Mouse (Mus musculus) liver, embryonic 11.5 days (tissue): Measurements from ENCODE around the gene Pgf. TPM values are rescaled to one million over a fixed set of nuclear protein-coding genes. Genes with fewer than 3 reads are reported as not detected.
"Not testable (repeated sequence)": the region's sequence is repeated elsewhere in the genome, so short reads cannot be mapped to it uniquely, and the experiment has no call there.

Experiments used
- ATAC-seq: fragments of 200-750 bp; cut with Nextera tagmentation; replicated peaks from 2 replicates; pipeline ENCODE4 v1.8.0; 2017; ENCODE audit warnings: moderate number of reproducible peaks, mild to moderate bottlenecking, moderate TSS enrichment, moderate library complexity; ENCODE audit not compliant: low FRiP score
- DNase-seq: peaks from one replicate; pipeline ENCODE4 v3.0.0-alpha.2; 2017; ENCODE audit warnings: low spot score
- H3K27ac ChIP-seq: fragments of 300-500 bp; sonication (generic); 2 replicates; pipeline ENCODE4 v1.5.1; 2014; ENCODE audit warnings: mild to moderate bottlenecking, low read depth, low read length, control low read depth
- H3K27me3 ChIP-seq: fragments of 300-500 bp; sonication (generic); replicated peaks from 2 replicates; pipeline ENCODE4 v1.6.1; 2014; ENCODE audit warnings: low read length, mixed read lengths; ENCODE audit not compliant: control insufficient read depth, insufficient read depth
- H3K36me3 ChIP-seq: fragments of 300-500 bp; sonication (generic); 2 replicates; pipeline ENCODE4 v1.6.1; 2014; ENCODE audit warnings: mild to moderate bottlenecking, low read length, moderate library complexity, mixed read lengths; ENCODE audit not compliant: control insufficient read depth, insufficient read depth
- H3K4me1 ChIP-seq: fragments of 300-500 bp; sonication (generic); replicated peaks from 2 replicates; pipeline ENCODE4 v1.6.1; 2014; ENCODE audit warnings: low read length, mixed read lengths; ENCODE audit not compliant: control insufficient read depth, insufficient read depth
- H3K4me2 ChIP-seq: fragments of 300-500 bp; sonication (generic); 2 replicates; pipeline ENCODE4 v1.6.1; 2014; ENCODE audit warnings: mild to moderate bottlenecking, control low read depth, moderate library complexity
- H3K4me3 ChIP-seq: fragments of 300-500 bp; sonication (generic); 2 replicates; pipeline ENCODE4 v1.5.1; 2014; ENCODE audit warnings: low read depth, low read length, control low read depth
- H3K9ac ChIP-seq: fragments of 300-500 bp; sonication (generic); 2 replicates; pipeline ENCODE4 v1.6.1; 2014; ENCODE audit warnings: low read depth, low read length, control low read depth
- H3K9me3 ChIP-seq: fragments of 300-500 bp; sonication (generic); 2 replicates; pipeline ENCODE4 v1.6.1; 2016; ENCODE audit warnings: low read length, inconsistent platforms, mixed read lengths; ENCODE audit not compliant: control insufficient read depth
- WGBS: fragments of 180-500 bp; shearing (Covaris S2); extraction: QIAGEN DNeasy Blood & Tissue Kit; methylation state at CpG from one replicate; pipeline ENCODE4 v1.1.7; 2014; 5-methylcytosine and 5-hydroxymethylcytosine counted together
- polyA plus RNA-seq: library from polyadenylated mRNA; unstranded; fragments of >200 nt; fragmentation: Nextera tagmentation; extraction: Ambion mirVana; gene quantifications from 2 replicates; pipeline ENCODE4 v1.2.1, GENCODE M21; 2014

The Pgf gene
- polyA plus RNA-seq, 1 experiment from 2014 or later, result 5.7 TPM

GRCm38 (mm10) chr12:85144821-85145220 lies 32.8 kb downstream of the Pgf start:
- 0 out of 2 replicates have a peak, but pooled peaks cover 3% of the 10 kb centered on the region for H3K4me1 ChIP-seq
- WGBS, result 92% methylated on average over 4 of the region's 4 CpGs
- H3K9ac ChIP-seq, result no peak overlapping the region
- ATAC-seq (no peak), DNase-seq (no peak)
- no peaks in the 10 kb centered on the region for H3K9me3 ChIP-seq
- H3K36me3 ChIP-seq, result no peaks in the 10 kb centered on the region
- no peak overlapping the region for H3K4me3 ChIP-seq
- no peak overlapping the region for H3K4me2 ChIP-seq
- H3K27me3 ChIP-seq, result peaks cover 12% of the 10 kb centered on the region
- H3K27ac ChIP-seq, result no peak overlapping the region

- not testable (repeated sequence) for H3K9me3 ChIP-seq, H3K36me3 ChIP-seq, DNase-seq, H3K27ac ChIP-seq, H3K9ac ChIP-seq, H3K4me3 ChIP-seq, ATAC-seq, H3K4me1 ChIP-seq, H3K4me2 ChIP-seq
- peaks cover 11% of the 10 kb centered on the region for H3K27me3 ChIP-seq
- 53% methylated on average over 2 of the region's 2 CpGs for WGBS
Observed at GRCm38 (mm10) chr12:85144276-85144675, 33.3 kb downstream of the Pgf start.

DNA sequence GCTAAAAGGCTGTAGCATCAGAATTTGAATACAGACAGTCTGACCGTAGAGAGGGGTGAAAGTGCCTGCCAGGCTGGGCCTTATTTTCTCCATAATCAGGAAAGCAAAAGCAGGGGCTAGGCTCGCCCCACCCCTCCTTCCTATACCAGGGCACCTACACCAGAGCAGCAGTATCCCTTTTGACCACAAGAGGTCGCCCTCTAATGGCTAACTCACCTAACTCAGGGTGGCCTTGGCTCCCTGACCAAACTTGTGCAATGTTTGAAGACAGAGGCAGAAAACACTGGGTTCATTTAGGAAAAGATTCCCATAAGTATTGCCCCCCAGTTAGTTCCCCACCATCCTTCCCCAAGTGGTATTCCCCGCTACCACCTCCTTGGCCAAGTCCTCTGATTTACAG lies 34.8 kb downstream of the Pgf start:
- H3K27me3 ChIP-seq, result peaks cover 13% of the 10 kb centered on the region
- WGBS, result 23% methylated on average over 4 of the region's 4 CpGs
- H3K4me1 ChIP-seq, result 0 out of 2 replicates have a peak, but pooled peaks cover 3% of the 10 kb centered on the region
- no peak overlapping the region for H3K9ac ChIP-seq
- H3K4me3 ChIP-seq, result no peak overlapping the region
- peak; percentile 65 for ATAC-seq
- no peaks in the 10 kb centered on the region for H3K9me3 ChIP-seq
- H3K36me3 ChIP-seq, result no peaks in the 10 kb centered on the region
- H3K27ac ChIP-seq, result no peak overlapping the region
- no peak overlapping the region for H3K4me2 ChIP-seq
- peak; percentile 71 for DNase-seq

DNA sequence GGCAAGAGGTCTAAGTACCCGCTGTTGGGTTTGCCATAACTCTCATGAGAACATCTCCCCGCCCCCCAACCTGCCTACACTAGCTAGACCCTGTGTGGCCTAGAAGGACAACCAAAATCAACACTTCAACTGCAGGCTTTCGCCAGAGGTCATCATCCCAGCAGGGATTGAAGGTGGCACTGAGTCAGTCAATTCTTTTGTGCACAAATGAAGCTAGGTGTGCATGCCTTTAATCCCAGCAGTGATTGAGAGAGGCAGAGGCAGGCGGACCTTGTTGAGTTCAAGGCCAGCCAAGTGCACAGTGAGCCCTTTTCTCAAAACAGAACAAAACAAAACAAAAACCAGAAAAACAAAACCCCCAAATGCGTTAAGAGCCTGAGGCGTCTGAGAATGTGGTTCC lies 36.5 kb downstream of the Pgf start:
- no peak overlapping the region for H3K4me3 ChIP-seq
- peaks cover 10% of the 10 kb centered on the region for H3K27me3 ChIP-seq
- no peak for DNase-seq
- no peaks in the 10 kb centered on the region for H3K9me3 ChIP-seq
- no peak overlapping the region for H3K4me2 ChIP-seq
- no peak overlapping the region for H3K27ac ChIP-seq
- H3K4me1 ChIP-seq, result 0 out of 2 replicates have a peak, but pooled peaks cover 3% of the 10 kb centered on the region
- ATAC-seq, result no peak
- H3K36me3 ChIP-seq, result no peaks in the 10 kb centered on the region
- WGBS, result 78% methylated on average over 6 of the region's 6 CpGs
- no peak overlapping the region for H3K9ac ChIP-seq

DNA sequence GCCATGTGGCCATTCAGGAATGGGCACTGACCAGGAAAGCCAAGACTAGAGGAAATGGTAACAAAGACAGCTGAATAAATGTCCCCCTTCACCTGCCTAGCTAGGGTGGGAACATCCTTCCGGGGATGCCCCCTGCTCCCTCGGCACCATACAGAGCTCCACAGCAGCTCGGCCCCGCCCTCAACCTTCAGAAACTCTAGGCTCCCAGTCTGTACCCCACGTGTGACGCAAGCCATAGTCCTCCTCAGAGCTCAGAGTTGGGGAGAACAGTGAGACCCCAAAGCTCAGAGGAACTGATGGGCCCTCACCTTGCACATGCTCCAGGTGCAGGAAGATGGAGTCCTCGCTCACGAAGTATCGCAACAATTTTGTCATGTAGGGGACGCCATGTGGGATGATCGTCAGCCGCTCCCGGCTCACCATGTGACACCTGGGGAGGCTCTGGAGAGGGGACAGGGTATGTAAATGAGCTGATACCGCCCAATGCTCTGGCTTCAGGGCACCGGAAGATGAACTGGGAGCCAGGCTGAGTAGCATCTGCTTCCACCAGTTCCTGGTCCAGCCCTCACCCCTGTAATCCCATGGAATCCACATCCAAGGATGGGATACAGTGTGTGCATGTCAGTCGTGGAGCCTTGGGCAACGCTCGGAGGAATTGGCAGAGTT lies 37.4 kb downstream of the Pgf start:
- Histone ChIP-seq H3K36me3 (no peaks in the 10 kb centered on the region; the same call in 1 of the 2 replicates), H3K4me1 (0 out of 2 replicates have a peak, but pooled peaks cover 3% of the 10 kb centered on the region), H3K27me3 (peaks cover 10% of the 10 kb centered on the region), H3K4me2 (peak overlapping the region; percentile 33), H3K27ac (no peak overlapping the region), H3K4me3 (no peak overlapping the region), H3K9ac (no peak overlapping the region), H3K9me3 (no peaks in the 10 kb centered on the region)
- ATAC-seq (no peak), DNase-seq (no peak)
- WGBS, result 37% methylated on average over 18 of the region's 18 CpGs

DNA sequence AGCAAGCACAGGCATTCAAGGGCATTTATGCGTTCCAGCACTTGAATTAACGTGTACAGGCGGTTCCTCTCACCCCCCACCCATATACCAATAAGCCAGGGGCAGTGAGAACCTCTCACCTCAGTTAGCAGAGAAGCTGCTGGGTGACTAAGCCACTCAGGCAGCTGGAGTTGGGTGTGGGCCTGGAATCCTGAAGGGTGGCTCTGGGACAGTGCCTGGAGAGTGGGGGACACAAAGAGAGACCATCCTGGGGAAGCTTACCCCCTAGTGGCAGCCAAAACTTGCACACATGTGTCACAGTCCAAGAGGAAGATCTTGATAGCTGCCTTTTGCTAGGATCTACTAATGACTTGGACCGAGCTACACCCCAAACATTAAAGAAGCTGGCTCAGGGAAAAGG lies 41.0 kb downstream of the Pgf start:
- Histone ChIP-seq H3K27me3 (peaks cover 10% of the 10 kb centered on the region), H3K36me3 (peaks cover 21% of the 10 kb centered on the region), H3K27ac (no peak overlapping the region), H3K4me1 (peaks cover 3% of the 10 kb centered on the region; the same call in 1 of the 2 replicates), H3K4me3 (no peak overlapping the region), H3K9ac (no peak overlapping the region), H3K4me2 (no peak overlapping the region), H3K9me3 (no peaks in the 10 kb centered on the region)
- ATAC-seq, result peak; percentile 21; the same call in 1 of the 2 replicates
- no peak for DNase-seq
- WGBS, result 76% methylated on average over 4 of the region's 4 CpGs

DNA sequence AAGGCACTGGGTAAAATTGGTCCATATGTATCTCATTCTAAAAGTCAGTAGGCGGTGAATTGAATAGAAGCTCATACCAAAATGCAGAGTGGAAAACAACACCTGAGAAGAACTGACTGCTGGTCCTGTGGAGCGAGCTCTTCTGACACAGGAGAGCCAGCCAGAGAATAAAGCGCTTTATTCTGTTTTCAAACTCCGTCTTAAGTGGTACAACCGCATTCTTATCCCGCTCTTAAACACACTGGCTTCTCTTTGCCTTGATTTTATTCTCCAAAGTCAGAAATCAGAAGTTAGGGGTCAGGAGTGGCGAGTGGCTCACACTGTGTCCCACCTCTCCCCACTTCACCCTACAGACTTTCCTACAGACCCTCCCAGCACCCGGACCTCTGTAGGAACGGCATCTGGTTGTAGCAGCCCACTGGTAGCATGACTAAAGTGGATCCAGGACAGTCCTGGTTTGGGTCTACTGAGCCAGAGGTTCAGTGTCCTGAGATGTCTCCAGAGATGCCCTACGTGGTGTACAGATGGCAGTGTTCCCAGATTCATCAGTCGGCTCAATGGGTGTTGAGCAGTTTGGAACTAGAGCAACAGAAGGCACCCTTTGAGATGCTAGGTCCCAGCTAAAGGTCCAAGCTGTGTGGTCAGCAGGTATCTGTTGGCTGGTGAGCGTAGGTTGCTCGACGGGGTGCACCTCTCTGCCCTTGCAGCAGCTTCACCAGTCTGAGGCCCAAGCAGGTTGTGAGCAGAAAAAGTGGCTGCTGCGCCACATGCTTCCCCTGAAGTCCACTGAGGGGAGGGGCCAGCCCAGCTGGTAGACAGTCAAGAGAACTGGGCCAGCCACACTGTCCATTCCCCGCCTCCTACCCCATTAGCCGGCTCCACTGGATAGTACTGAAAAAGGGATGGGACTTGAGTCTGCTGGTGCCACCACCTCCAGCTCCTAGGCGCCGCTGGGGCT lies 41.8 kb downstream of the Pgf start:
- Histone ChIP-seq H3K36me3 (peaks cover 29% of the 10 kb centered on the region), H3K27me3 (peaks cover 8% of the 10 kb centered on the region), H3K4me2 (no peak overlapping the region), H3K9me3 (no peaks in the 10 kb centered on the region), H3K9ac (no peak overlapping the region), H3K27ac (no peak overlapping the region), H3K4me3 (no peak overlapping the region), H3K4me1 (peaks cover 3% of the 10 kb centered on the region; the same call in 1 of the 2 replicates)
- ATAC-seq (peak; percentile 44), DNase-seq (no peak)
- WGBS, result 82% methylated on average over 19 of the region's 19 CpGs

DNA sequence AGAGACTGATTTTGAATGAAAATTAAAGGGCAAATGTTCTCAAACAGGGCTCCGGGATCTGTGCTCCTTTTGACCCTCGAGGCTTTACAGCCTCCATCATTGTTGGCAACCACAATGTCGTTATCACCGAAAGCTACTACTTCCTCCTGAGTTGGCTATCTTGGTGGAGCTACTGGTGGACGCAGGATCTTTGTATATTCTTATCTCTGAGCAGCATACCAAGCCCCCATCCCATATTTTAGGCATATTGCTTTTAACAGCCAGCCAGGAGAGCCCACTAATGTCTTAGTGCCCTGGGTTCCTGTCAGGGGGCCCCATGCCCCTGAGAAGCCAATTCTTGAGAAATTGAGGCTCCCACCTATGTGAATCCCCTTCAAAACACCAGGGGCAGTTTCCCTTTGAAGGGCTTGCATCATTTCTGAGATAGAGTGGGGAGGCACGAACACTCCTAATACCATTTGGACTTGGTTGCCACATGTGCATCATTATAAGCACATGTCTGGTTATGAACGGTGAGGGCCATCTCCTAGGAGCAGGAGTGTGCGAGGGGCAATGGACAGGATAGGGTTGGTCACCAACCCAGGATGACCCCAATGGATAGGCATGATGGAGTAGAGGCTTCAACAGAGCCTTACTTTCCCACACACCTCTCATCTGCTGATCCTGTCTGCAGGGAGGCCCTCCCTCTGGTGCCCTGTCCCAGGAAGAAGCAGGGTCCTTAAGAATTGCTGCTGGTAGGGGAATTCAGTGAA lies 43.4 kb downstream of the Pgf start:
- Histone ChIP-seq H3K27ac (no peak overlapping the region), H3K4me2 (no peak overlapping the region), H3K9ac (no peak overlapping the region), H3K36me3 (peaks cover 45% of the 10 kb centered on the region), H3K9me3 (no peaks in the 10 kb centered on the region), H3K4me3 (no peak overlapping the region), H3K27me3 (peaks cover 2% of the 10 kb centered on the region; the same call in 1 of the 2 replicates), H3K4me1 (no peaks in the 10 kb centered on the region; the same call in 1 of the 2 replicates)
- 47% methylated on average over 8 of the region's 8 CpGs for WGBS
- DNase-seq, result no peak
- no peak for ATAC-seq
